Mouse (Mus musculus) ES-E14 (cell line): ENCODE results near the gene Vmn2r3. TPM values are rescaled to one million over a fixed set of nuclear protein-coding genes. Genes with fewer than 3 reads are reported as not detected.
"Not testable (repeated sequence)": the region's sequence is repeated elsewhere in the genome, so short reads cannot be mapped to it uniquely, and the experiment has no call there.

Source experiments
- DNase-seq: peaks from one replicate; pipeline ENCODE4 v3.0.0-alpha.2; 2013; ENCODE audit warnings: low read depth, low spot score
- H3K27ac ChIP-seq: 2 replicates; pipeline ENCODE4 v1.5.1; 2012; ENCODE audit warnings: low read depth, mild to moderate bottlenecking, low read length, moderate library complexity, mixed read lengths; ENCODE audit not compliant: poor library complexity, insufficient read depth, severe bottlenecking
- H3K36me3 ChIP-seq: 2 replicates; pipeline ENCODE4 v1.6.1; 2012; ENCODE audit warnings: mild to moderate bottlenecking, low read length, moderate library complexity, mixed read lengths; ENCODE audit not compliant: control insufficient read depth, poor library complexity, insufficient read depth, severe bottlenecking
- H3K4me1 ChIP-seq, 2 experiments: fragments of 150-350 bp in 1 of 2; sonication (generic) in 1 of 2; 2 replicates each; pipeline ENCODE4 v1.6.1; 2012; ENCODE audit warnings: low read length in 2 of 2, mild to moderate bottlenecking in 1 of 2, mixed read lengths in 1 of 2; ENCODE audit not compliant: control insufficient read depth in 2 of 2, insufficient read depth in 2 of 2, poor library complexity in 1 of 2
- H3K4me3 ChIP-seq, 2 experiments: fragments of 150-350 bp in 1 of 2; sonication (generic) in 1 of 2; 2 replicates each; pipeline ENCODE4 v1.5.1; 2012; ENCODE audit warnings: low read length in 2 of 2, low read depth in 1 of 2, mild to moderate bottlenecking in 1 of 2, mixed read lengths in 1 of 2; ENCODE audit not compliant: insufficient read depth in 1 of 2, poor library complexity in 1 of 2, severe bottlenecking in 1 of 2
- H3K9ac ChIP-seq: 2 replicates; pipeline ENCODE4 v1.6.1; 2012; ENCODE audit warnings: low read depth, mild to moderate bottlenecking, low read length, mixed read lengths; ENCODE audit not compliant: poor library complexity, insufficient read depth, severe bottlenecking
- H3K9me3 ChIP-seq: fragments of 150-350 bp; sonication (generic); 2 replicates; pipeline ENCODE4 v1.6.1; 2012; ENCODE audit warnings: low read depth, mild to moderate bottlenecking, low read length; ENCODE audit not compliant: control insufficient read depth, insufficient read depth
- CHD2 ChIP-seq: IDR thresholded peaks from 2 replicates; pipeline ENCODE4 v1.6.1; 2014; ENCODE audit warnings: mild to moderate bottlenecking, low read depth, low read length, inconsistent platforms
- HCFC1 ChIP-seq: IDR thresholded peaks from 2 replicates; pipeline ENCODE4 v1.6.1; 2012; ENCODE audit warnings: low read length, inconsistent platforms, borderline replicate concordance; ENCODE audit not compliant: insufficient read depth
- MAFK ChIP-seq: IDR thresholded peaks from 2 replicates; pipeline ENCODE4 v1.6.1; 2014; ENCODE audit warnings: mild to moderate bottlenecking, low read depth, low read length, inconsistent platforms; ENCODE audit not compliant: insufficient read depth
- ZC3H11A ChIP-seq: IDR thresholded peaks from 2 replicates; pipeline ENCODE4 v1.6.1; 2012; ENCODE audit warnings: low read depth, mild to moderate bottlenecking, inconsistent platforms, low read length, borderline replicate concordance
- ZNF384 ChIP-seq: IDR thresholded peaks from 2 replicates; pipeline ENCODE4 v1.6.1; 2012; ENCODE audit warnings: low read depth, low read length, inconsistent platforms
- in situ Hi-C, 2 experiments: fragments of 600-800 bp; cut with MboI; formaldehyde crosslinking; loops; one replicate each; pipeline ENCODE4 v1.15.1; 2025; ENCODE audit warnings: low sequenced_read_pairs in 2 of 2, inconsistent platforms in 1 of 2; ENCODE audit not compliant: unreplicated experiment in 2 of 2
- total RNA-seq: library from RNA; depleted of rRNA; stranded (reverse); fragments of 300-350 nt; gene quantifications from 2 replicates; pipeline ENCODE4 v1.2.3, GENCODE M21; 2012

Vmn2r3 gene
- total RNA-seq, 1 experiment = 0.09 TPM

- no peak for DNase-seq
- TF ChIP-seq HCFC1 (no peak), CHD2 (no peak), ZC3H11A (no peak), ZNF384 (no peak), MAFK (no peak)
Measured at GRCm38 (mm10) chr3:64259582-64259981, 29.9 kb downstream of the Vmn2r3 start.

DNA sequence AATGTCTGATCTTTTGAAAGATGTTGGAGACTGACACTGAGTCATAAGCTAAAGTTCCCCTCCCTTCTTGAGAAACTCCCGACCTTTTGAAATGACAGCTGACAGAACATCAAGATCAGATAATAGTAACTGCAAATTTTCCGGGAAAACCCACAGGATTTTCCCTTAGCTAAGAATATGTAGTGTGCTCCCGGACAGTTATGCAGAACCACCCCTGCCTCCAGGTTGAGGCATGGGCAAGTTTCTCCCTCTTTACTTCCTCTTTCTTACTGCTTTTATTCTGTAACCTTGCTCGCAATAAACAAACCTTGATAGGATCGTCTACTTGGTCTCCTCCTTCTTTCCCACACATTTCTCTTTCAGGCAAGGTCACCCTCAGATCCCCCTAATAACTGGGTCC, 37.9 kb downstream of the Vmn2r3 start:
- in situ Hi-C loops = no loop called here
- H3K9me3 ChIP-seq = no peaks in the 10 kb centered on the region; the same call in 1 of the 2 replicates
- no peak overlapping the region for H3K27ac ChIP-seq
- no peak for DNase-seq
- H3K4me3 ChIP-seq = no peak overlapping the region
- H3K36me3 ChIP-seq = no peaks in the 10 kb centered on the region
- H3K4me1 ChIP-seq = no peaks in the 10 kb centered on the region
- H3K9ac ChIP-seq = no peak overlapping the region
- TF ChIP-seq HCFC1 (no peak), CHD2 (no peak), ZNF384 (no peak), ZC3H11A (no peak), MAFK (no peak)

More at GRCm38 (mm10) chr3:64259582-64259981, 29.9 kb downstream of the Vmn2r3 start:
- in situ Hi-C loops = no loop called here
- H3K36me3 ChIP-seq = no peaks in the 10 kb centered on the region
- no peak overlapping the region for H3K9ac ChIP-seq
- H3K9me3 ChIP-seq = no peaks in the 10 kb centered on the region
- peaks cover 0 to 5% of the 10 kb centered on the region in 2 experiments; a peak in 1 of 4 replicates for H3K4me1 ChIP-seq
- H3K4me3 ChIP-seq = no peak overlapping the region
- no peak overlapping the region for H3K27ac ChIP-seq

DNA sequence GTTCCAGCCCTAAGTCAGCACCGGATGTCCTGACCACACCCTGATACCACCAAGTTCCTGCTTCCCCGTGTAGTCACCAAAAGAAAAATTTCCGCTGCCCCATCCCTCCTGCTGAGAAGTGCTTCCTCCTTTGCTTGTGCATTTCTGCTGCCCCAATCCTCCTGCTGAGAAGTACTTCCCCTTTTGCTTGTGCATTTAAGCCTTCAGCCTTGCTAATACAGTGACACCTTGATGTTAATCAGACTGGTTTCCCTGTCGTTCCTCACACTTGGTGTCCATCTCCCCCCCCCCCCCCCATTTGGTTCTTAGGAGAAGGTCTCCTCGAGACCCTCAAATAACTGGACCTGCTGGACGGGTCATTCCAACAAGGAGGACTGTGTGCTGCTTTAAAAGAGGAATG, 39.0 kb downstream of the Vmn2r3 start:
- H3K4me1 ChIP-seq, H3K9me3 ChIP-seq, H3K27ac ChIP-seq, H3K36me3 ChIP-seq, H3K9ac ChIP-seq, in situ Hi-C loops, DNase-seq, H3K4me3 ChIP-seq: not testable (repeated sequence)

- H3K4me1 ChIP-seq, DNase-seq, H3K4me3 ChIP-seq, H3K36me3 ChIP-seq, H3K9me3 ChIP-seq, in situ Hi-C loops, H3K27ac ChIP-seq, H3K9ac ChIP-seq: not testable (repeated sequence)
Measured at GRCm38 (mm10) chr3:64235459-64235858, 54.0 kb downstream of the Vmn2r3 start.

- H3K4me3 ChIP-seq, H3K9me3 ChIP-seq, H3K4me1 ChIP-seq, H3K36me3 ChIP-seq, DNase-seq, in situ Hi-C loops, H3K27ac ChIP-seq, H3K9ac ChIP-seq: not testable (repeated sequence)
Measured at GRCm38 (mm10) chr3:64233655-64234054, 55.9 kb downstream of the Vmn2r3 start.
